Mouse (Mus musculus) urinary bladder, postnatal 4 days (tissue): ENCODE results near the gene Zfp184.

Experiments
- DNase-seq, 2 experiments: peaks; one replicate each; pipeline ENCODE4 v3.0.0; 2021 to 2022; ENCODE audit warnings: low spot score in 2 of 2

Zfp184 gene

GRCm38 (mm10) chr13:21984486-21984885 lies 39.6 kb downstream of the Zfp184 start:
- no peak for DNase-seq

- DNase-seq = no peak
These were observed 47.7 kb downstream of the Zfp184 start for GRCm38 (mm10) chr13:21992550-21992949.

GRCm38 (mm10) chr13:21993957-21994738 lies 49.3 kb downstream of the Zfp184 start:
- DNase-seq = no peak

GRCm38 (mm10) chr13:21994896-21995295 lies 50.0 kb downstream of the Zfp184 start:
- no peak for DNase-seq

- DNase-seq = no peak
These were observed 50.5 kb downstream of the Zfp184 start for GRCm38 (mm10) chr13:21995331-21995914.

- DNase-seq = no peak
These were observed 51.4 kb downstream of the Zfp184 start for GRCm38 (mm10) chr13:21996101-21996839.

DNA sequence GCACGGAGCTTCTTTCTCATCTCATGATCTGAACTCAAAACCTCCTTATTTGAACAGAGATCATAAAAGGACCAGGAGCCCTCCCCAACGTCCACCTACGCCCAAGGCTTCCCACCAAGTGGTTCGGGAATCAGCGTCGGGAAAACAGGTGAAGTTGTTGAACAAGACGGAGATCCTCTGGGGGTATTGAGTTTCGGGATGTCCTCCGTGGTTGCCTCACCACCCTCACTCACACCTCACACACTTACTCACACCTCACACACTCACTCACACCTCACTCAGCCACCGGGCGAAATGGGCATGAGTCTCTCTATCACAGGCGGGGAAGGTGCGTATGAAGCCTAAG lies 51.9 kb downstream of the Zfp184 start:
- no peak for DNase-seq

- no peak for DNase-seq
These were observed 52.4 kb downstream of the Zfp184 start for GRCm38 (mm10) chr13:21997201-21997820.

DNA sequence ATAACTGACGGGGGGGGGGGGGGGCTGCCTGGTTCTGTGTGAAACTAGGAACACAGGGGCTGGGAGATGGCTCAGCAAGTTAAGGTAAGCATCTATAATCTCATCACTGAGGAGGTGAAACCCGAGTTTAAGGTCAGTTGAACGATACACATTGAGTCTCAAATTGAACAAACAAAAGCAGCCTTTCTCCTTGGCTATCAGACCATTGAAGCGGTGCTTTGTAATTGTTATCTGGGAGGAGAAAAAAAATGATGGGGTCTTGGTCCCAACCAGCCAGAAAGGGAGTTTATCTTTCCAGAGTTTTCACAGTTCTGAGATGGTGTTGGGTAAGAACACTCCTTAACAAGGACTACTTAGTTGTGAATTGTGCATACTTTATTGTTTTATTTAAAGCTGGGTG lies 52.9 kb downstream of the Zfp184 start:
- no peak for DNase-seq

DNA sequence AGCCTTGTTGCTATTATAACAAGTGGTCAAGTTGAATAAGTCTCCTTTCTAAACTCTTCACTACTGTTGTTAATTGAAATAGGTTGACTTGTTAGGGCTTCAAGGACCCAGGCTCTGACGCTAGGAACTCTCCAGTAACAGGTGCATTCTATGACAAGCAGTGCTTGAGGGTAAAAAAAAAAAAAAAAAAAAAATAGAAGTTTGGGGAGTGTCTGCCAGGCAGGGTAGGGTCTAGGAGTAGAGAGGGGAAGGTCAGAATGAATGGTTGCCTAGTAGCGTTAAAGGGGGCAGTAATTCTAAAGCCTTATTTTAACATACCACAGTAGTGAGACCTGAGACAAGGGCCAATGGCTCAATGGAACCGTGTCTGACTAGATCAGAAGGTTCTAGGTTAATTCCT lies 53.5 kb downstream of the Zfp184 start:
- no peak for DNase-seq

- no peak for DNase-seq
These were observed 54.3 kb downstream of the Zfp184 start for GRCm38 (mm10) chr13:21999147-21999546.

GRCm38 (mm10) chr13:22001346-22001745 lies 56.5 kb downstream of the Zfp184 start:
- DNase-seq = no peak

- DNase-seq = no peak
These were observed 56.9 kb downstream of the Zfp184 start for GRCm38 (mm10) chr13:22001823-22002222.

DNA sequence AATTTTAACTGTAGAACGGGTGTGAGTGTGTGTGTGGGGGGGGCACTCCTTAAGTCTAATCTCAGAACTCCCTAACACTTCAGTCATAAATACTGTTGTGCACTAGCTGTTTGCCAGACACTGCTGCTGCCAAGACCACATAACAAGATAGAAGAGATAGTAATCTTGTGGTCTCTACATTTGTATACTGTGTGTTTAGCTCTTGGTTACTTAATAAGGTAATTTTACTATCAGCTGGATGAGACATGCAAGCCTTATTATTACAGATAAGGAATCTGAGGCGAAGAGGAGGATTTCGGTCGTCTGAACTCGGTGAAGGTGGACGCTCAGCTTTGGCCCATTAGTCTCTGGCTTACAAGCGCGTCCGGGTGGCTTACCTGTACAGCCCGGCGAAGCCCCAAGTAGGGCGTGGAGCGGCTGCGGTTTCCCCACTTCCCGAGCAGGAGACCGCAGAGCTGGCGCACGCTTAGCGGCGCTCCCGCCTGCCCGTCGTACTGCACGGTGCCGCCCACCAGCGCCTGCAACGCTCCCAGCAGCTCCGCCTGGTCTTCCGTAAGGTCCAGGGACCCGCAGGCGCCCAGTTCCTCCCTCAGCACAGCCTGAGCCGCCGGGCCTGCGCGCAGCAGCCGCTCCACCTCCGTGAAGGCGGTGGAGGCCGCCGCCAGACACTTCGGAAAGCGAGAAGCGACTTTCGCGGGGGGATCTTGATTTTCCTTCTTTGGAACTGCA lies 60.9 kb downstream of the Zfp184 start:
- no peak for DNase-seq

GRCm38 (mm10) chr13:22006334-22007120 lies 61.6 kb downstream of the Zfp184 start:
- DNase-seq = no peak

- no peak for DNase-seq
These were observed 62.2 kb downstream of the Zfp184 start for GRCm38 (mm10) chr13:22007121-22007510.

DNA sequence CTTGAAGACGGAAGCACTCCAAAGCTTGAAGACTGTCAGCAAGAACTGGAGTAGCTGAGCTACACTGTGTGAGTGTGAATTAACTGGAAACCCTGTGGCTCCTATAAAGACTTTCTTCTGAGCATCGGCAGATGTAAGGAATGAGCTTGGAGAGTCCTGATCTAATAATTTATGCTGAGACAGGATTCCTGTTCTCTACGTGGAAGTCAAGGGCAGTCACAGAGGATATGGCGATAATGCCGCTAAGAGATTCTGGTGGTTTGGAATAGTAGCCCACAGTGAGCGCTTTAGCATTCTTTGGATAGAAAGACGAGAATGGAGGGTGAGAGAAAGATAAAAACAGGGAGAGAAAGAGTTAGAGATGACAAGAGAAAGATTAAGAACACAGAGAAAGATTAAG lies 63.0 kb downstream of the Zfp184 start:
- DNase-seq = no peak

DNA sequence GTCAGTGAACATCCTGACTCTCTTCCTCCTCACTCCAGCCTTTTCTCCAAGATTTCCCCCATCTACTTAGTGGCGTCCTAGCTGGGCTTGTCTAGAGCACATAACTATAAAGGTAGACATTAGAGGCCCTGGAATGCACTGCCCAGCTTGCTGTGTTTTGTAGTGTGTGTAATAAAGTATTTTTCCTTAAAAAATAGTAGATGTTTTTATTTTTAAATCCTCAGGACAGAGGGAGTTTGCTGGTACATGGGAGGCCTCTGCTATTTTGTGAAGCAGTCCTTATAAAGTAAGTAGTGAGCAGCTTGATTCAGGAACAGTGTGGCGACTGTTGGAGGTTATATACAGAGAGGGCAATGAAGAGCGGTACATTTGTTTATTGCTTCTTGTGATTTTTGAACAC lies 63.8 kb downstream of the Zfp184 start:
- no peak for DNase-seq

DNA sequence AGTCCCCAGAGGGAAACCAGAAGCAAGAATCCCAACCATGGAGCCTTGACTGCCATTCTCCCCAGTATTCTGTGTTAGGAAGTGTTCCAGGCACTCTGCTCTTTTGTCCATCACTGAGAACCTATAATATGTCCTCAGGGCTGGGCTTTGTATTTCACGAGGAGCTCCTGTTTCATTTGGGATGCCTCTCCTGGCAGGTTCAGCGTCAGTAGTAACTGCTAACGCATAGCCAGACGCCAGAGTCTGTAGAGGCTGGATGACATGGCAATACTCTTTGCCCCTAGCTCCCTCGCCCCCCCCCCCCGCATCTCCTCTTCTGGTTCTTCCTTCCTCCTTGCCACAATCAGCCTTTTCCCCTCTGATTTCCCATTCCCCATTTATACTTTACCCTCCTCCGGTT lies 64.7 kb downstream of the Zfp184 start, which contains the start of gene Prss16:
Gene Prss16, minus strand, starts transcription at position 101 of the 400 bp plus-strand sequence.
- no peak for DNase-seq
